Mouse (Mus musculus) thymus, postnatal 14 days (tissue): ENCODE measurements at regions not wholly inside any gene's neighbourhood (a gene's known extent, or its start where the extent isn't known, plus 50 kb on each side); places are given as distances from the start of the nearest gene placed in this dataset.

ENCODE experiments used
- DNase-seq: peaks from one replicate; pipeline ENCODE4 v3.0.0; 2021

DNA sequence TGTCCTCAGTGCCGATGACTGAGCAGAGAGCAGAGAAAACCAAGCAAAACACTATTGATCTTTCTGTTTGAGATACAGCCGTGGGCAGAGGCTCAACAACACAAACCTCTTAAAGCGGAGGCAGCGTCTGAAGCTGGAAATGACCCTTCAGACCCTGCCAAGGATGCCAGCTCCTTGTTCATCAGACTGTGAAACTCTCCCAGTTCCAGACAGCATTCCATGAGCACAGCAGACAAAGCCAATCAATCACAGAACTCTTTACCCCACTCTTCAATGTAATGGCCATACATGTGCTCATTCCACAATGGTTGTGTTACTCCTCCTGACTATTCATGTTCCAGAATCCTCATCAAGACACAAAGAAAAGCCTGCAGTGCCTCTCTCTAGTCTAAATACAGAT is 73.5 kb downstream of the Tmem114 start:
- no peak for DNase-seq

DNA sequence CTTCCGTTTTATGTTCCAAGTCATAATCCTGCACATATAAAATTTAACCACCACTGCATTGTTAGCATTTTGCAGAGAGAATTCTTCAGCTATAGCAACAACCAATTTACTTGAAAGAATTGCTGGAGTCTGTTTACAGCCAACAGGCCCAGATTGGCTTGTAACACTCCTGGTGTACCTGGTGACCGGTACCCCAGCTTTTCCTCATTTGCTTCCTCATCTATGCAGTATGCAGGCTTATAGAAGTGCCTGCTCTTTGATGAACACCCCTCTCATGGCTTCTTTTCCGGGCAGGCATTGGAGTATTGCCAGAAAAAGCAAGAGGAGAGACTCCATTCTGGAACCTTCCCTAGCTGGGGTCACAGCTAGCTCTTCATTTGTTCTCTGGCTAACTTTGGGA is 75.8 kb downstream of the Tmem114 start:
- no peak for DNase-seq

DNA sequence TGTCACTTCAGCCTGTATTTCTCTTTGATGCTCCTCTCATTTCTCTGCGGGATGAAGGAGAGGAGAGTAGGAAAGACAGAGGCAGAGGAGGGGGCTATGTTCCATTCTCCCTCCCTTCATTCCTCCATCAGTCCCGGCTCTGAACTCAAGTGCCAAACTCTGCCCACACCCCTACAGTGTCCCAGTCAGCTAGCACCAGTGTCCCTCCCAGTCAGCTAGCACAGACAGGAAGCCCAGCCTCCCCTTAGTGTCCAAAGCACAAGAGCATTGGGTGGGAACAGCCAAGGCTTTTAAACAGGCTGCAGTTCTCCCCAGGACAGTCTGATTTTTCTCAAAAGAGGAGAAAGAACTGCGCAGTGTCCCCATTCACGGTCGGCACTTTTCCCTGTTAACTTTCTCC is 76.3 kb downstream of the Tmem114 start:
- DNase-seq, result no peak

- DNase-seq, result no peak
Measured at GRCm38 (mm10) chr16:8345216-8345615, 79.7 kb downstream of the Tmem114 start.

DNA sequence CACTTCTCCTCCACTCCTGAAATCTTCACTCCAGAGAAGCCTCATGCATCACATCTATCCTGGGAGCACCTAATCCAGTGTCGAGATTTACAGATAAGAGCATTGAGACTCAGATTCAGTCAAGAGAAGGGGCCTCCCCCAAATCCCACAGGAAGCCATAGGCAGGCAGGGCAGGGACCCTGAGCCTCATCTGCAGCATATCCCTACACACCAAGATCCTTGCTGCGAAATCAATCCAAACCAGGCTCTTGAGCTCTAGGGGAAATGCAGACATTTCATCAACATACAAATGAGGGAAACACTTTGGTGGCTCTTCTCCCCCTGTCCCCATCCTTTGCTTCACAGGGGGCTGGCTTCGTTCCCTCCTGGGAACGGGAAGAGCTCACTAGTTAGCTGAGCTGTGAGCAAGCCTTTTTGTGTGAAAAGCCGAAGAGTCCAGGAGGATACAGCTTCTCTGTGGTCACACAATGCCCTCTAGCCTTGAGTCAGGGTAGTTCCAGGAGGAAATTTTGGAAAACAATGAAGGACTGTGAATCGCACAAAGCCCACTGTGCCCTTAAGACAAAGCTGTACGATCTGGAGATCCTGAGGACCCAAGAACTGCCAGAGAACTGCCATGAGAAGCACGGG is 91.7 kb downstream of the Tmem114 start:
- DNase-seq, result no peak

- DNase-seq, result no peak
Measured at GRCm38 (mm10) chr16:8311996-8312395, 112.9 kb downstream of the Tmem114 start.

GRCm38 (mm10) chr16:8306389-8306788 is 118.5 kb downstream of the Tmem114 start:
- peak; percentile 77 for DNase-seq
